Mouse (Mus musculus) limb, embryonic 14.5 days (tissue): Measurements from ENCODE around the gene Ube2i. TPM values are rescaled to one million over a fixed set of nuclear protein-coding genes. Genes with fewer than 3 reads are reported as not detected.
A peak's percentile ranks its signal among the peaks of the same experiment; 100 is the strongest.
"Not testable (repeated sequence)": the region's sequence is repeated elsewhere in the genome, so short reads cannot be mapped to it uniquely, and the experiment has no call there.

ENCODE experiments used
- ATAC-seq: fragments of 200-750 bp; cut with Nextera tagmentation; 2 replicates; pipeline ENCODE4 v1.8.0; 2017; ENCODE audit warnings: low read depth, moderate number of reproducible peaks, moderate TSS enrichment; ENCODE audit not compliant: low FRiP score
- DNase-seq: peaks from one replicate; pipeline ENCODE4 v3.0.0-alpha.2; 2015; ENCODE audit warnings: low spot score
- H3K27ac ChIP-seq: fragments of 300-500 bp; sonication (generic); replicated peaks from 2 replicates; pipeline ENCODE4 v1.5.1; 2014; ENCODE audit warnings: low read depth, mild to moderate bottlenecking, low read length, moderate library complexity, mixed read lengths
- H3K27me3 ChIP-seq: fragments of 300-500 bp; sonication (generic); 2 replicates; pipeline ENCODE4 v1.6.1; 2014; ENCODE audit warnings: low read length, mixed read lengths; ENCODE audit not compliant: control insufficient read depth, insufficient read depth
- H3K36me3 ChIP-seq: fragments of 300-500 bp; sonication (generic); 2 replicates; pipeline ENCODE4 v1.6.1; 2014; ENCODE audit warnings: mild to moderate bottlenecking, low read length, moderate library complexity, mixed read lengths; ENCODE audit not compliant: control insufficient read depth, insufficient read depth
- H3K4me1 ChIP-seq: fragments of 300-500 bp; sonication (generic); 2 replicates; pipeline ENCODE4 v1.6.1; 2014; ENCODE audit warnings: antibody characterized with exemption, low read length, mixed read lengths; ENCODE audit not compliant: control insufficient read depth, insufficient read depth
- H3K4me2 ChIP-seq: fragments of 300-500 bp; sonication (generic); replicated peaks from 2 replicates; pipeline ENCODE4 v1.6.1; 2014; ENCODE audit warnings: low read depth, mild to moderate bottlenecking, low read length, moderate library complexity; ENCODE audit not compliant: severe bottlenecking
- H3K4me3 ChIP-seq: fragments of 300-500 bp; sonication (generic); replicated peaks from 2 replicates; pipeline ENCODE4 v1.5.1; 2014; ENCODE audit warnings: low read length
- H3K9ac ChIP-seq: fragments of 300-500 bp; sonication (generic); 2 replicates; pipeline ENCODE4 v1.6.1; 2014; ENCODE audit warnings: mild to moderate bottlenecking, low read depth, low read length, moderate library complexity; ENCODE audit not compliant: severe bottlenecking
- H3K9me3 ChIP-seq: fragments of 300-500 bp; sonication (generic); 2 replicates; pipeline ENCODE4 v1.6.1; 2016; ENCODE audit warnings: low read length; ENCODE audit not compliant: control insufficient read depth
- POLR2A ChIP-seq: fragments of 200-500 bp; IDR thresholded peaks from 2 replicates; pipeline ENCODE4 v1.8.0; 2012; ENCODE audit warnings: inconsistent platforms, mild to moderate bottlenecking, moderate library complexity, borderline replicate concordance; ENCODE audit not compliant: insufficient read depth, insufficient read length; ENCODE audit errors: extremely low read depth
- WGBS: fragments of 180-500 bp; shearing (Covaris S2); extraction: QIAGEN DNeasy Blood & Tissue Kit; methylation state at CpG from one replicate; pipeline ENCODE4 v1.1.7; 2014; 5-methylcytosine and 5-hydroxymethylcytosine counted together
- polyA plus RNA-seq, 2 experiments: library from polyadenylated mRNA; depleted of rRNA in 1 of 2; stranded (reverse) in 1 of 2; unstranded in 1 of 2; fragments of >200 nt; fragmentation: Nextera tagmentation in 1 of 2; extraction: Ambion mirVana in 1 of 2; gene quantifications; 2 replicates each; pipeline versions ENCODE4 v1.2.1 to v1.2.3; 2012 to 2014

Gene Ube2i
- polyA plus RNA-seq, 2 experiments, result 533 to 540 TPM

GRCm38 (mm10) chr17:25227991-25228390 lies 46.4 kb downstream of the Ube2i start:
- TF ChIP-seq POLR2A, result no peak
- no peak for ATAC-seq

GRCm38 (mm10) chr17:25225659-25226058 lies 48.8 kb downstream of the Ube2i start:
- Histone ChIP-seq H3K9me3 (no peaks in the 10 kb centered on the region), H3K4me2 (no peak overlapping the region), H3K9ac (no peak overlapping the region), H3K4me1 (peaks cover 9% of the 10 kb centered on the region; the same call in 1 of the 2 replicates), H3K4me3 (no peak overlapping the region), H3K27me3 (no peaks in the 10 kb centered on the region), H3K27ac (no peak overlapping the region), H3K36me3 (peaks cover 31% of the 10 kb centered on the region)
- 88% methylated on average over 4 of the region's 4 CpGs for WGBS
- ATAC-seq (no peak), DNase-seq (no peak)
- TF ChIP-seq POLR2A, result no peak

More at GRCm38 (mm10) chr17:25227991-25228390, 46.4 kb downstream of the Ube2i start:
- DNase-seq, result no peak
- H3K9ac ChIP-seq, result no peak overlapping the region
- no peaks in the 10 kb centered on the region for H3K9me3 ChIP-seq
- H3K27me3 ChIP-seq, result no peaks in the 10 kb centered on the region
- H3K4me3 ChIP-seq, result no peak overlapping the region
- H3K27ac ChIP-seq, result no peak overlapping the region
- WGBS, result 86% methylated on average over 5 of the region's 5 CpGs
- H3K4me1 ChIP-seq, result no peaks in the 10 kb centered on the region
- H3K36me3 ChIP-seq, result peaks cover 37% of the 10 kb centered on the region
- H3K4me2 ChIP-seq, result no peak overlapping the region

- Histone ChIP-seq H3K27me3 (no peaks in the 10 kb centered on the region), H3K4me2 (no peak overlapping the region), H3K36me3 (peaks cover 28% of the 10 kb centered on the region), H3K4me1 (peaks cover 9% of the 10 kb centered on the region; the same call in 1 of the 2 replicates), H3K27ac (no peak overlapping the region), H3K4me3 (no peak overlapping the region), H3K9ac (no peak overlapping the region), H3K9me3 (no peaks in the 10 kb centered on the region)
- no peak for ATAC-seq
- no peak for TF ChIP-seq POLR2A
- DNase-seq, result no peak
- 88% methylated on average over 7 of the region's 7 CpGs for WGBS
Observed at GRCm38 (mm10) chr17:25224586-25225222, 49.7 kb downstream of the Ube2i start.

- Histone ChIP-seq H3K4me2 (peak overlapping the region; percentile 74; the same call in 1 of the 2 replicates), H3K9ac (no peak overlapping the region), H3K9me3 (no peaks in the 10 kb centered on the region), H3K4me3 (no peak overlapping the region), H3K27ac (no peak overlapping the region), H3K4me1 (peaks cover 9% of the 10 kb centered on the region; the same call in 1 of the 2 replicates), H3K27me3 (no peaks in the 10 kb centered on the region), H3K36me3 (peaks cover 38% of the 10 kb centered on the region)
- no peak for TF ChIP-seq POLR2A
- no peak for ATAC-seq
- no peak for DNase-seq
- WGBS, result 47% methylated on average over 6 of the region's 6 CpGs
Observed at GRCm38 (mm10) chr17:25222951-25223601, 51.3 kb downstream of the Ube2i start.

GRCm38 (mm10) chr17:25222504-25222940 lies 51.9 kb downstream of the Ube2i start:
- not testable (repeated sequence) for H3K9ac ChIP-seq, H3K9me3 ChIP-seq, H3K27me3 ChIP-seq, DNase-seq, H3K4me1 ChIP-seq, H3K27ac ChIP-seq
- H3K4me2 ChIP-seq, result peak overlapping the region; percentile 74
- 13% methylated on average over 14 of the region's 28 CpGs for WGBS
- peak overlapping the region; percentile 39; the same call in 1 of the 2 replicates for H3K4me3 ChIP-seq
- peak; percentile 79 for ATAC-seq
- H3K36me3 ChIP-seq, result peaks cover 38% of the 10 kb centered on the region
